In the genomic region with DNA sequence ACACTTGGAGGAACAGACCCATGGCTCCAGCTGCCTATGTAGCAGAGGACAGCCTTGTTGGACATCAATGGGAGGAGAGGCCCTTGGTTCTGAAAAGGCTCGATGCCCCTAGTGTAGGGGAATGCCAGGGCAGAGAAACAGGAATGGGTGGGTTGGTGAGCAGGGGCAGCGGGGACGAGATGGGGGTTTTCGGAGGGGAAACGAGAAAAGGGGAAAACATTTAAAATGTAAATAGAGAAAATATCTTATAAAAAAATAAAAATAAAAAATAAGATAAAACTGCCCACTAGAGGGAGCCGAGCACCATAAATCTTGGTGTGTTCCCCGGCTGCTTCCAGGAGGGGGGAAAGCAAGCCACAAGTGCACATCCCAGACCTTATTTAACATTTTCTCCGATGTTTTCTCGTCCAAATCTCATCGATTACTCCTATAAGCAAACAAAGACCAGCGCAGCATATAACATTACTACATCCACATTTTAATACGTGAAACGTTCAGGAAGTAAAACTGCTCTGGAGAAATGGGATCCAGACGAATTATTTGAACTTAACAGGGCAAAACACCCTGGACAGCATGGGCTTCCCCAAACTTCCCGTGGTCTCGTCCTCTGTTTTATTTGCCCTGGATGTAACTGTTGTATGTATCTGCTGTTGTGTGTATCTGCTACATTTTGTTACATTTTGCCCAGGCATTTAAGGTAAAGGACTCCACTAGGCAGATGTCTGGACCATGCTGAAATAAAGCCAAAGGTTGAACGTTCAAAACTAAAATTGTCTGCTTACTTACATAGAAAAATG, we compare ENCODE assay signal across 9 mouse cellular contexts.
DNase-seq lines count a peak whose midpoint lies in the region; ATAC-seq and TF ChIP-seq lines count a peak whose summit lies in the region.
"Had no signal": no experiment of that assay in that cellular context is flagged by ENCODE, and none has a peak within 500 bp of the region (broad histone marks: within the 10 kb centered on the region; RNA-seq: fewer than 3 reads in every experiment).

No protein-coding gene starts in this region.

- H3K27ac ChIP-seq in heart, embryonic 10.5 days = no peak overlapping the region
- H3K27ac ChIP-seq in kidney, embryonic 16.5 days (ENCODE audit: low read length) = no peak overlapping the region
- no peak overlapping the region for H3K27ac ChIP-seq in liver, embryonic 14.5 days
- H3K27ac ChIP-seq in neural tube, embryonic 12.5 days = no peak overlapping the region

- H3K4me1 ChIP-seq in heart, embryonic 10.5 days = no peaks in the 10 kb centered on the region
- H3K4me1 ChIP-seq in kidney, embryonic 16.5 days (ENCODE audit: insufficient read depth, low read length) = peaks cover 8% of the 10 kb centered on the region
- H3K4me1 ChIP-seq in liver, embryonic 14.5 days (replicated peaks; ENCODE audit: control insufficient read depth in 2 of 2, insufficient read depth in 2 of 2, low read length in 1 of 2) = no peaks in the 10 kb centered on the region
- H3K4me1 ChIP-seq in neural tube, embryonic 12.5 days = no peaks in the 10 kb centered on the region

- no peaks in the 10 kb centered on the region for H3K9me3 ChIP-seq in heart, embryonic 10.5 days
- H3K9me3 ChIP-seq in kidney, embryonic 16.5 days (ENCODE audit: low read length) = no peaks in the 10 kb centered on the region
- H3K9me3 ChIP-seq in liver, embryonic 14.5 days (ENCODE audit: control insufficient read depth, low read length) = no peaks in the 10 kb centered on the region
- no peaks in the 10 kb centered on the region for H3K9me3 ChIP-seq in neural tube, embryonic 12.5 days

- TF ChIP-seq EP300 in liver, embryonic 14.5 days (IDR thresholded peaks at IDR 0.05; ENCODE audit: low read depth) = no peak

- peak; percentile 32 for TF ChIP-seq CTCF in liver, embryonic 14.5 days (IDR thresholded peaks at IDR 0.05; ENCODE audit: low read depth)

- DNase-seq in urinary bladder, postnatal 25 days (ENCODE audit: low spot score) = peak; percentile 5
- no peak for DNase-seq in urinary bladder, postnatal 10 days (ENCODE audit: low spot score)
- DNase-seq in embryo, embryonic 10.5 days (ENCODE audit: low spot score) = peak; percentile 78
- no peak for DNase-seq in heart, embryonic 10.5 days (ENCODE audit: low spot score)
- no peak for DNase-seq in liver, embryonic 14.5 days (ENCODE audit: low read depth in 3 of 3, low spot score in 3 of 3)
- no peak for DNase-seq in spleen, adult 12 weeks (ENCODE audit: low spot score)

- ATAC-seq in kidney, embryonic 16.5 days (ENCODE audit: low FRiP score, low TSS enrichment) = peak; percentile 59; the same call in 1 of the 2 replicates
- ATAC-seq in liver, embryonic 14.5 days (ENCODE audit: insufficient read depth) = no peak
- 0 out of 2 replicates have a peak, but pooled peaks have one; percentile 65 for ATAC-seq in neural tube, embryonic 12.5 days (ENCODE audit: low FRiP score, low read depth)

- no peaks in the 10 kb centered on the region for H3K27me3 ChIP-seq in heart, embryonic 10.5 days (ENCODE audit: insufficient read depth, poor library complexity, severe bottlenecking)
- no peaks in the 10 kb centered on the region for H3K27me3 ChIP-seq in kidney, embryonic 16.5 days (ENCODE audit: insufficient read depth, low read length)
- no peaks in the 10 kb centered on the region for H3K27me3 ChIP-seq in liver, embryonic 14.5 days (ENCODE audit: control insufficient read depth, insufficient read depth, low read length)
- H3K27me3 ChIP-seq in neural tube, embryonic 12.5 days (replicated peaks) = no peaks in the 10 kb centered on the region

- H3K9ac ChIP-seq in kidney, embryonic 16.5 days (replicated peaks; ENCODE audit: low read length) = no peak overlapping the region
- no peak overlapping the region for H3K9ac ChIP-seq in liver, embryonic 14.5 days (replicated peaks)
- no peak overlapping the region for H3K9ac ChIP-seq in neural tube, embryonic 12.5 days

- peak overlapping the region; percentile 32; the same call in 1 of the 2 replicates for H3K4me3 ChIP-seq in heart, embryonic 10.5 days
- H3K4me3 ChIP-seq in kidney, embryonic 16.5 days (ENCODE audit: low read length) = peak overlapping the region; percentile 36
- H3K4me3 ChIP-seq in liver, embryonic 14.5 days (ENCODE audit: insufficient read depth in 1 of 2, low read depth in 2 of 2, low read length in 2 of 2) = no peak overlapping the region
- H3K4me3 ChIP-seq in neural tube, embryonic 12.5 days = no peak overlapping the region
- H3K4me3 ChIP-seq: erythroblast, embryonic 14.5 days had no signal

- WGBS in heart, embryonic 10.5 days = 27% methylated on average over 17 of the region's 17 CpGs
- 14% methylated on average over 17 of the region's 17 CpGs for WGBS in kidney, embryonic 16.5 days
- WGBS in liver, embryonic 14.5 days (ENCODE audit: insufficient replicate concordance) = 19% methylated on average over 17 of the region's 17 CpGs
- 31% methylated on average over 17 of the region's 17 CpGs for WGBS in neural tube, embryonic 12.5 days

- no peaks in the 10 kb centered on the region for H3K36me3 ChIP-seq in heart, embryonic 10.5 days
- H3K36me3 ChIP-seq in kidney, embryonic 16.5 days (ENCODE audit: insufficient read depth, low read length) = no peaks in the 10 kb centered on the region
- H3K36me3 ChIP-seq in liver, embryonic 14.5 days (replicated peaks; ENCODE audit: control insufficient read depth, insufficient read depth, low read depth) = no peaks in the 10 kb centered on the region
- no peaks in the 10 kb centered on the region for H3K36me3 ChIP-seq in neural tube, embryonic 12.5 days

- H3K4me2 ChIP-seq in kidney, embryonic 16.5 days (replicated peaks; ENCODE audit: low read depth, low read length) = peak overlapping the region; percentile 51
- 0 out of 2 replicates have a peak overlapping the region, but pooled peaks have one; percentile 11 for H3K4me2 ChIP-seq in liver, embryonic 14.5 days (ENCODE audit: low read depth)
- peak overlapping the region; percentile 33 for H3K4me2 ChIP-seq in neural tube, embryonic 12.5 days (replicated peaks)

Comparison
In these comparisons a context has a peak if more than half of its experiments do, and no peak if none do; other contexts are left out.
1. DNase-seq: peak in urinary bladder, postnatal 25 days (single experiment) and embryo, embryonic 10.5 days (single experiment); none in urinary bladder, postnatal 10 days (single experiment), heart, embryonic 10.5 days (single experiment), liver, embryonic 14.5 days (0 of 3) and spleen, adult 12 weeks (single experiment).
2. H3K4me3 ChIP-seq: peak in heart, embryonic 10.5 days (single experiment) and kidney, embryonic 16.5 days (single experiment); none in liver, embryonic 14.5 days (0 of 2) and neural tube, embryonic 12.5 days (single experiment).
3. Peak in every context shown above with its lines, with median percentiles within 50 percentile points of each other: H3K4me2 ChIP-seq.